Mouse (Mus musculus) kidney, embryonic 14.5 days (tissue): ENCODE measurements around the gene Mier2. TPM values are rescaled to one million over a fixed set of nuclear protein-coding genes. Genes with fewer than 3 reads are reported as not detected.

Source experiments
- ATAC-seq: fragments of 200-750 bp; cut with Nextera tagmentation; 2 replicates; pipeline ENCODE4 v1.8.0; 2017; ENCODE audit warnings: moderate number of reproducible peaks, mild to moderate bottlenecking, moderate TSS enrichment, moderate library complexity; ENCODE audit not compliant: low FRiP score, low TSS enrichment
- H3K27ac ChIP-seq: fragments of 300-500 bp; sonication (generic); 2 replicates; pipeline ENCODE4 v1.5.1; 2014; ENCODE audit warnings: low read depth, mild to moderate bottlenecking, low read length, moderate library complexity, mixed read lengths
- H3K27me3 ChIP-seq: fragments of 300-500 bp; sonication (generic); 2 replicates; pipeline ENCODE4 v1.6.1; 2014; ENCODE audit warnings: mild to moderate bottlenecking, low read length; ENCODE audit not compliant: control insufficient read depth, insufficient read depth
- H3K36me3 ChIP-seq: fragments of 300-500 bp; sonication (generic); 2 replicates; pipeline ENCODE4 v1.6.1; 2014; ENCODE audit warnings: low read length, mixed read lengths; ENCODE audit not compliant: control insufficient read depth, insufficient read depth
- H3K4me1 ChIP-seq: fragments of 300-500 bp; sonication (generic); 2 replicates; pipeline ENCODE4 v1.6.1; 2014; ENCODE audit warnings: low read length, mixed read lengths; ENCODE audit not compliant: control insufficient read depth, insufficient read depth
- H3K4me2 ChIP-seq: fragments of 300-500 bp; sonication (generic); replicated peaks from 2 replicates; pipeline ENCODE4 v1.6.1; 2014; ENCODE audit warnings: low read depth, mild to moderate bottlenecking, low read length
- H3K4me3 ChIP-seq: fragments of 300-500 bp; sonication (generic); 2 replicates; pipeline ENCODE4 v1.5.1; 2014; ENCODE audit warnings: mild to moderate bottlenecking, low read length
- H3K9ac ChIP-seq: fragments of 300-500 bp; sonication (generic); 2 replicates; pipeline ENCODE4 v1.6.1; 2014; ENCODE audit warnings: low read depth, mild to moderate bottlenecking, low read length, moderate library complexity
- H3K9me3 ChIP-seq: fragments of 300-500 bp; sonication (generic); 2 replicates; pipeline ENCODE4 v1.6.1; 2016; ENCODE audit warnings: low read length; ENCODE audit not compliant: control insufficient read depth
- WGBS: fragments of 180-500 bp; shearing (Covaris S2); extraction: QIAGEN DNeasy Blood & Tissue Kit; methylation state at CpG from one replicate; pipeline ENCODE4 v1.1.7; 2014; 5-methylcytosine and 5-hydroxymethylcytosine counted together
- polyA plus RNA-seq: library from polyadenylated mRNA; unstranded; fragments of >200 nt; fragmentation: Nextera tagmentation; extraction: Ambion mirVana; gene quantifications from 2 replicates; pipeline ENCODE4 v1.2.1, GENCODE M21; 2014

The Mier2 gene
- polyA plus RNA-seq, 1 experiment from 2014 or later, result 47.4 TPM

- Histone ChIP-seq H3K4me1 (no peaks in the 10 kb centered on the region), H3K36me3 (no peaks in the 10 kb centered on the region), H3K27ac (no peak within 1 kb of the TSS), H3K4me2 (no peak within 1 kb of the TSS), H3K9ac (no peak within 1 kb of the TSS), H3K27me3 (no peaks in the 10 kb centered on the region), H3K9me3 (no peaks in the 10 kb centered on the region), H3K4me3 (no peak within 1 kb of the TSS)
- WGBS, result 83% methylated on average over 5 of the region's 5 CpGs
- no peak for ATAC-seq
Observed at GRCm38 (mm10) chr10:79587061-79587751, 32.2 kb upstream of the Mier2 start, which contains the start of gene Theg. Theg (minus strand) TSS chr10:79587331.

GRCm38 (mm10) chr10:79586243-79586642 lies 31.2 kb upstream of the Mier2 start:
- 67% methylated on average over 8 of the region's 8 CpGs for WGBS

GRCm38 (mm10) chr10:79585723-79586122 lies 30.7 kb upstream of the Mier2 start:
- no peaks in the 10 kb centered on the region for H3K36me3 ChIP-seq
- no peaks in the 10 kb centered on the region for H3K27me3 ChIP-seq
- H3K4me2 ChIP-seq, result no peak overlapping the region
- no peaks in the 10 kb centered on the region for H3K9me3 ChIP-seq
- 95% methylated on average over 5 of the region's 5 CpGs for WGBS
- ATAC-seq, result no peak
- no peak overlapping the region for H3K9ac ChIP-seq
- no peak overlapping the region for H3K4me3 ChIP-seq
- no peak overlapping the region for H3K27ac ChIP-seq
- H3K4me1 ChIP-seq, result no peaks in the 10 kb centered on the region

More at GRCm38 (mm10) chr10:79586243-79586642, 31.2 kb upstream of the Mier2 start:
- Histone ChIP-seq H3K9ac (no peak overlapping the region), H3K4me3 (no peak overlapping the region), H3K4me1 (no peaks in the 10 kb centered on the region), H3K9me3 (no peaks in the 10 kb centered on the region), H3K27ac (no peak overlapping the region), H3K4me2 (no peak overlapping the region), H3K36me3 (no peaks in the 10 kb centered on the region), H3K27me3 (no peaks in the 10 kb centered on the region)
- no peak for ATAC-seq

DNA sequence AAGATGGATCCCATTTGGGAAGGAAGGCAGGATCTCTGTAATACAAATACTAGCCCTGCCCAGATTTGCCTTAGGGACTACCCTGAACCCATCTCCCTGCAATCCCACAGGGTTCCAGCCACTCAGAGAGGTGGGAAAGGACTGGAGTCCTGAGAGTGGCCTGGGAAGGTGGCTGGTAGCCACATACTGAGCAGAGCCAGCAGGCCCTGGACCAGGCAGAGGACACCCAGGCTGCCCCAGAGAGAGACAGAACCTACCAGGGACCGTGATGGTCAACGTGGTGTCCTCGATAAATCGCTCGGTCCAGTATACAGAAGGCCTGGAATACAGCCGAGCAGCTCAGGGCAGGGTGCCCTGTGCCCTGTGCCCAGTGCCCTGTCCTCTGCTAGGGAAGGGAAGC lies 30.1 kb upstream of the Mier2 start:
- no peak overlapping the region for H3K27ac ChIP-seq
- H3K36me3 ChIP-seq, result no peaks in the 10 kb centered on the region
- H3K4me3 ChIP-seq, result no peak overlapping the region
- no peaks in the 10 kb centered on the region for H3K27me3 ChIP-seq
- no peak overlapping the region for H3K9ac ChIP-seq
- WGBS, result 94% methylated on average over 6 of the region's 6 CpGs
- ATAC-seq, result no peak
- H3K9me3 ChIP-seq, result no peaks in the 10 kb centered on the region
- H3K4me1 ChIP-seq, result no peaks in the 10 kb centered on the region
- H3K4me2 ChIP-seq, result no peak overlapping the region

DNA sequence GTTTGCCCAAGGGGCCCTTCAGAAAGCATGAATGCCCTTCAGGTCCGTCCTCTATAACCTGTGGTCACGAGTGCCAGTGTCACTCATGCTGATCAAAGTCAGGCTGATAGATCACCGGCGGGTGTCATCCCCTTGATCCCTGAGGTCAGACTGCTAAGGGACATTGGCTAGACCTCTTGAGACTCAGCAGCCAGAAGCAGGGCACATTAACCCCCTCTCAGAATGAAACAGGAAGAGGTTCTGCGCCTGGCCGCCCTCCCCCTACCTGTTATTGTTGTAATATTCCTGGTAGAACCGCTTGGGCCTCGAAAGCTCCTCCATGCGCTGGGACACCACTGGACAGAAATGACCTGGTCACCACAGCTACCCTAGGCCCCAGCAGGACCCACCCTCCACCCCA lies 29.4 kb upstream of the Mier2 start:
- Histone ChIP-seq H3K27ac (no peak overlapping the region), H3K27me3 (no peaks in the 10 kb centered on the region), H3K4me2 (no peak overlapping the region), H3K9ac (no peak overlapping the region), H3K4me1 (no peaks in the 10 kb centered on the region), H3K9me3 (no peaks in the 10 kb centered on the region), H3K4me3 (no peak overlapping the region), H3K36me3 (no peaks in the 10 kb centered on the region)
- WGBS, result 73% methylated on average over 9 of the region's 9 CpGs
- no peak for ATAC-seq

- H3K4me1 ChIP-seq, result no peaks in the 10 kb centered on the region
- WGBS, result 55% methylated on average over 7 of the region's 7 CpGs
- H3K27me3 ChIP-seq, result no peaks in the 10 kb centered on the region
- no peak overlapping the region for H3K4me2 ChIP-seq
- H3K36me3 ChIP-seq, result no peaks in the 10 kb centered on the region
- H3K4me3 ChIP-seq, result no peak overlapping the region
- no peak overlapping the region for H3K27ac ChIP-seq
- ATAC-seq, result no peak
- no peak overlapping the region for H3K9ac ChIP-seq
- H3K9me3 ChIP-seq, result no peaks in the 10 kb centered on the region
Observed at GRCm38 (mm10) chr10:79584021-79584420, 29.0 kb upstream of the Mier2 start.

DNA sequence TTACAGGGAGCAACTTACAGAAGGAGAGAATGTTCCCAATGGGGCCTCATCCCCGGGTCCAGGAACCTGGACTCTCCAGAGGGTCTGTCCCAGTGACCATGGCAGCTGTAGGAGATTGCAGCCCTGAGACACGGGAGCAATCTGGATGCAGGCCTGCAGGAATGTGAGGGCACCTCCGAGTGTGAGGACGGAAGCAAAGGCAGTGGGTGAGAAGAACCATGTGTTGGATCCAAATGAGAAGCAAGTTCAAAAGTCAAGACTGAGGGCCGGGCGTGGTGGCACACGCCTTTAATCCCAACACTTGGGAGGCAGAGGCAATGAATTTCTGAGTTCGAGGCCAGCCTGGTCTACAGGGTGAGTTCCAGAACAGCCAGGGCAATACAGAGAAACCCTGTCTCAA lies 26.5 kb upstream of the Mier2 start:
- Histone ChIP-seq H3K9ac (no peak overlapping the region), H3K27me3 (no peaks in the 10 kb centered on the region), H3K4me3 (no peak overlapping the region), H3K36me3 (no peaks in the 10 kb centered on the region), H3K4me2 (no peak overlapping the region), H3K27ac (no peak overlapping the region), H3K9me3 (no peaks in the 10 kb centered on the region), H3K4me1 (no peaks in the 10 kb centered on the region)
- ATAC-seq, result no peak
- WGBS, result 82% methylated on average over 8 of the region's 8 CpGs

DNA sequence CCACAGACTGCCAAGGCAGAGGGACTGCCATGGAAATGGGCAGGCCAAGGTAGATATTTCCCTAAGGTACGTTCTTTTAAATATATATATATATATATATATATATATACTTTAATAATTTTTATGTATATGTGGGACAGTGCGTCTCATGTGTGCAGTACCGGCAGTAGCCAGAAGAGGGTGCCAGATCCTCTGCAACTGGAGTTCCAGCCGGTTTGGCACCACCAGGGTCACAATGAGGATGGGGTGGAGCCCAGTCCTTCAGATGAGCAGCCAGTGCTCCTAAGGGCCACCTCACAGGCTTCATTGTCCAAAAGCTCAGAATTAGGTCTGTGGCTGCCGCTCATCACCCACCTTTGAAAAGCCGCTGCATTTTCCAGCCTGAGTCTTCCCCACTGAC lies 25.8 kb upstream of the Mier2 start:
- Histone ChIP-seq H3K9ac (no peak overlapping the region), H3K4me3 (no peak overlapping the region), H3K9me3 (no peaks in the 10 kb centered on the region), H3K36me3 (no peaks in the 10 kb centered on the region), H3K4me1 (no peaks in the 10 kb centered on the region), H3K4me2 (no peak overlapping the region), H3K27me3 (no peaks in the 10 kb centered on the region), H3K27ac (no peak overlapping the region)
- 40% methylated on average over 6 of the region's 6 CpGs for WGBS
- no peak for ATAC-seq

DNA sequence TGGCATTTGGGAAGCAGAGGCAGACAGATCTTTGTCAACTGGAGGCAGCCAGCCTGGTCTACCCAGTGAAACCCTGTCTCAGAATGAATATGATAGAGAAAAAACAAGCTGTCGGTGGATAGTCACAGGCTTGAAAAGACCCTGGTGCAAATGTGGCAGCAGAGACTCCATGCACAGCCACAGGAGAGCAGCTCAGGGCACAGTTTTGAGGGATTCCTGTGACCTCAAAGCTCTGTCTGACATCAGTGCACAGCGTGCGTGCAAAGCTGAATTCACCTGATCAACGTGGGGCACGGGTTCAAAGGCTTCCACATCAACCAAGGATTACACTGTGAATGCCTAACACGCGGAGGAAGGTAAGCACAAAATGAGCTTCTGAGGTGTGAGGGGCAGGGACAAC lies 25.4 kb upstream of the Mier2 start:
- 67% methylated on average over 7 of the region's 7 CpGs for WGBS
- Histone ChIP-seq H3K4me2 (no peak overlapping the region), H3K4me3 (no peak overlapping the region), H3K27me3 (no peaks in the 10 kb centered on the region), H3K36me3 (no peaks in the 10 kb centered on the region), H3K4me1 (no peaks in the 10 kb centered on the region), H3K9me3 (no peaks in the 10 kb centered on the region), H3K9ac (no peak overlapping the region), H3K27ac (no peak overlapping the region)
- no peak for ATAC-seq
